Mouse (Mus musculus): ENCODE measurements around the gene Tsc2.

Gene Tsc2

DNA sequence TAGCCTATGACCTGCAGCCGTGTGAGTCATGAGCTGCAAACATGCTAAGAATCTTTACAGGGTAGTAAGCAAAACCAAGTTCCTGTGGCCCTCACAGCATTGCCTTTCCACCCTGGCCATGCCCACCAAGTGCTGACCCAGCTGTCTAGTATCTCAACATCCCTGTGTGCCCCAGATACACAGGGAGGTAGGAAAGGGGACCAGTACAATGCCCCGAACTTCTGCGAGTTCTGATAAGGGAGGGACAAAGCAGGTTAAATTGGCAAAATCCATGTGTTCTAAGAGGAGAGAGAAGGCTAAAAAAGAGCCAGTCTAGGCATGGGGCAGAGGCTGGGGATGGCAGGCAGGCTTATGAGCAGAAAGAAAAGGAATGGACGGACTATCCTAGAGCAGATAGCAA lies 24.1 kb downstream of the Tsc2 start:
- no peak for DNase-seq

DNA sequence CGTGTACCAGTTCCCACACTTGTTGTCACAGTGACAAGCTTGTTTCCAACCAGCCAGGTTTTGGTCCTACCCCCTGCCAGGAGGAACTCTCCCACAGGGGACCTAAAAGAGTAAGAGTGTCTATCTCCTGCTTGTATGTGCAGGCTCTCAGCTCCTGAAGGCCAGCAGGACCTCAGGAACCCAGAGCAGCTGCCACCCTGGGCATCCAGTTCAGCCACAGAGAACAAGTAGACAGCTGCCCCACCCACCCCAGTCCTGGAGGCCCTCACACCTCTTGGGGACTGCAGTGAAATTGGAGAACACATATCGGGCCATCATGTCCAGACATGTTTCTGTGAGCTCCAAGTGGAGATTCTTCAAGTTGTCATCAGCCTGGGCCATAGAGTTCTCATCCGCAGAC lies 27.9 kb downstream of the Tsc2 start:
- DNase-seq: no peak

DNA sequence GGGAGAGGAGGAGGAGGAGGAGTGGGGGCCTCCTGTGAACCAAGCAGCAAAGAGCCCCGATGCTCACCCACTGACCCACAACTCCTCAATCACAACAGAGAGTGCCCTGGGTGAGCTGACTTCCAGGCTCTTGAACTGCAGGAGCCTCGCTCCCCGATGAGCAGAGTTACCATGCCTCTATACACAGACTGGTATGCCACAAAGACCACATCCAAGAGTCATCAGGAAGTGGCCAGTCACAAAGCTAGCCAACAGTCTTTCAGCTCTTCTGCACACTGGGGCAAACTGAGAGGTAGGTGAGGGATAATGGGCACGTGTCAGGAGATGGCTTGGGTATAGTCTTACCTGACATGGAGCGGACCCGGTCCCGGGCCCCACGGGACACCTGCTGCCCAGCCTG lies 28.5 kb downstream of the Tsc2 start:
- no peak for DNase-seq

DNA sequence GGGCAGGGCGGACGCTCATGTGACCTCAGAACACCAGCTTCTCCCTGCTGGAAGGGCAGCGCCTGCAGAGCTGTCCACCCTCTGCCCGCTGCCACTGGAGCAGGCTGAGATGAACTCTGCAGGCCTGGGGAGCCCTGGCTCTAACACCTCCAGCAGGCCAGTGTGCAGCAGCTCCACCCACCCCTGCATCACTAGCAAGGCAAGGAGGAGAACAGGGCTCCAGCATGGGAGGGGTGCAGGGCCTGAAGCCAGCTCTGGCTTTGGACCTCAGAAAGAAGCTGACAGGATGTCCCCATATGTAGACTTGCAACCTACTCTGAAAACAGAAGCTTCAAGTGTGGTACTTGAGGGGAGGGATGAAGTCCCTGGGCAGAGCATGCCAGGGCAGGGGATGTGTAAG lies 31.9 kb downstream of the Tsc2 start:
- no peak for DNase-seq

DNA sequence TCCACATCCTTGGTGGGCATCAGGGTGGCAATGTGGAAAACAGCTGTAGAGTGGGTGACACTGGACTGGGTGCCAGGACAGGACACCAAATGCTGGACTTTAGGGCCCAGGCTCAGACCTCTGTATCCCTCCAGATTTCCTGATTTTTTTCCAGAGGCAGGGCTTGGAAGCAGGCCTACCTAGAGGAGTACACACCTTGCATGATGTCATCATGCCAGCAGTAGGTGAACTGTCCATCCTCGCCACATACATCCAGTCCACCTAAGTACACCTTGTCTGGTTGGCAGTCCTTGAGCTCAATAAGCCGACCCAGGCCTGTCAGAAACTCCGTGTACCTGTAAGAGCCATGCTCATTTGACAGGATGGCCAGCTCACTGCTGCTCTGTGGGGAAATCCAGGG lies 34.4 kb downstream of the Tsc2 start:
- DNase-seq: no peak

DNA sequence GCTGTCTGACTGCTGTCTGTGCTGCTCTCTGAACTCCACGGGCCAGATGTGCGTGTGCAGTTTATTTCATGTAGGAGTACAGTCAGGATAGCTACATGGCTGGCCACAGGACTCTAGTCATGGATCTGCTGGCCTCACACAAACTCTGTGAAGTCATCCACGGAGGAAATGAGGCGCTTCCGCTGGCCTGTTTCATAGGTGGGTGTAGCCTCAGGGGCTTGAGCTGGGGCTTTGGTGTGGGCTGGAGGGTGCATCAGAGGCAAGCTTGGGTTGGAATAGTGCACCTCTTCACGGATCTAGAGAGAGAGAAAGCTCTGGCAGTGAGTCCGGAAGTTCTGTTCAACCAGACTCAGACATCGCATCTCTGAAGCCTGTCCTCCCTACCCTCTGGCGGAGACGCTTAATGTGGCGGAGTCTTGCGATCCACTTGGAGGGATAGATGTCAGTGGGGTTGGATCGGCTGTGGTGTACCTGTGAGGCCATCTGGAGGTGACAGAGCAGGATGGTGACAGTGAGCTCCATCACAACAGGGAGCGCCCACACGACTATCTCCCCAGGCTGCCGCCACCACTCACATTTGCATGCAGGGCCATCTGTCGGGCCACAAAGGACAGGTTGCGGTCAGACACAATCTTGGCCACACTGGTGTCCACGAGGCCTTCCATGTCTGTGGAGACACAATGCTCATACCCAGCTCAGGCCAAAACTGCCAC lies 35.8 kb downstream of the Tsc2 start:
- DNase-seq: no peak

DNA sequence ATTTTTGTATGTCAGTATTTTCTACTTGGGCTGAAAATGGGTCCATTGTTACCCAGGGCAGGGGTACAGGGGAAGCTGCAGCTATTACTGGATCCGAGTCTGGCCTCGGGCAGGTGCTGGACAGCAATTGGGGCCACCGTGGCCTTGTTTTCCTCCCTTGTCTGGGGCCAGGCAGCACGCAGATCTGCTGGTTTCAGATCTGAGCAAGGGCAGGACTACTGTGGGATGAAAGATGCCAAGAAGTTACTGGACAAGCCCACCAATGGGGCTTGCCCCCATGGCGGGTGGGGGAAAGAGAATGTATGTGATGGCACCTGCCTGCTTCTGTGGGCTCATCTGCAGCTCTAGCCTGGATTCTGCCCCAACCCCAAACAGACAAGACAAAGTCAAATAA lies 36.4 kb downstream of the Tsc2 start:
- no peak for DNase-seq

DNA sequence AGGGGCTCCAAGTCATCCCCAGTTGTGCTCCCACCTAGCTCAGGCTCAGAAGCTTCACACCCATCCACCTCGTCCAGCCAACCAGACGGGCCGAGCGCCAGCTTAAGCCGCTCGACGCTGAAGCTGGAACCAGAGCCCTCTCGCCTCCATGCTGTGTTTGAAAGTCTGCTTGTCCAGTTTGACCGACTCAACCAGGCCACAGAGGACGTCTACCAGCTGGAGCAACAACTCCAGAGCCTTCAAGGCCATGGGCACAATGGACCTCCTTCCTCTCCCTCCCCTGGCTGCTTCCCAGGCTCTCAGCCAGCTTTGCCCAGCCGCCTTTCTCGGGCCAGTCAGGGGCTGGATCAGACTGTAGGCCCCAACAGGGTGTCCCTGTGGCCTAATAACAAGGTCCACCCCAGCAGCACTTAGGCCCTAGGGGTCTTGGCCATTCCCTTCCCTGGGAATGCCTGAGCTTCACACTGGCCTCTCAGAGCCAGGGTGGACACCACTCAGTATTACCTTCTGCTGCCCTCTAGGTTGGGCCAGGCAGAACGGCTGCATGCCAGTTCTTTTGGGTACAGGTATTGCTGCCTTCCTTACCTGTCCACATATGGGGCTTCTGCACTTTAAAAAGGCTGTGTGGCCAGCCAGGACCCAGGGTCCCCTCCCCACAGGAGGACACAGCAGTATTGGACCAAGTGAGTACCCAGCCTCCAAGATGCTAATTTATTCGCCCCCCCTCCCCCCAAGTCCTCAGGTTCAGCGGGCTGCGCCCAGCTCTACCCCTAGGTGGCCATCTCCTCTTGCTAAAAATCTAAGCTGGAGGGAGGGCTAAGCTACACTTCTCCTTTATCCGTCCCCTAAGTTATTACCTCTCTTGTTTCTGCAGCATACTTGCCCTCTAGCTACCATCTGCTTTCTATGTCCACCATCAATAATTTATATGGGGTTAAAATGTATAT lies 37.0 kb downstream of the Tsc2 start:
- DNase-seq: no peak

DNA sequence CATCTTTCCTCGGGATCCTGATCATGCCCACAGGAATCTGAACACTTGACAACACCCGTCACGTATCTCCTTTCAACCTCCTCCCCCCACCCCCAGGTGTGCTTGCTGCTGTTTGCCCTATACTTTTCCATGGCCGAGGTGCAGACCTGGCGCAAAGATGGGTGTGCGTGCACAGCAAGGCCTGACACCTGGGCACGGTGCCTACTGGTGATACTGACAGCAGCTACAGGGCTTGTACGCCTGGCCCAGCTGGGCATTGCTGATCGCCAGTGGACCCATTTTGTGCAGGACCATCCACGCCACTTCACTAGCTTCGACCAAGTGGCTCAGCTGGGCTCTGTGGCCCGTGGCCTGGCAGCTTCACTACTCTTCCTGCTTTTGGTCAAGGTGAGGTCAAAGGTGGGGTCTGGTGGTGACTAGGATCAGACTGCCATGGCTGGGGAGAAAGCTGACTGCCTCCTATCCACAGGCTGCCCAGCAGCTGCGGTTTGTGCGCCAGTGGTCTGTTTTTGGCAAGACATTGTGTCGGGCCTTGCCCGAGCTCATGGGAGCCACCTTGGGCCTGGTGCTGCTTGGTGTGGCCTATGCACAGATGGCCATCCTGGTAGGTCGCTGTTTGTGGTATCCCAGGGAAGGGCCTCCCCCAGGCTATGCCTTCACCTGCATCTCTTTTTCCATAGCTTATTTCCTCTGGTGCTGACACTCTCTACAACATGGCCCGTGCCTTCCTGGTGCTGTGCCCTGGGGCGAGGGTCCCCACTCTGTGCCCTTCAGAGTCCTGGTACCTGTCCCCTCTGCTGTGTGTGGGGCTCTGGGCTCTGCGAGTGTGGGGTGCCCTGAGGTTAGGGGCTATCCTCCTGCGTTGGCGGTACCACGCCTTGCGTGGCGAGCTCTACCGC lies 38.2 kb downstream of the Tsc2 start:
- DNase-seq: no peak

DNA sequence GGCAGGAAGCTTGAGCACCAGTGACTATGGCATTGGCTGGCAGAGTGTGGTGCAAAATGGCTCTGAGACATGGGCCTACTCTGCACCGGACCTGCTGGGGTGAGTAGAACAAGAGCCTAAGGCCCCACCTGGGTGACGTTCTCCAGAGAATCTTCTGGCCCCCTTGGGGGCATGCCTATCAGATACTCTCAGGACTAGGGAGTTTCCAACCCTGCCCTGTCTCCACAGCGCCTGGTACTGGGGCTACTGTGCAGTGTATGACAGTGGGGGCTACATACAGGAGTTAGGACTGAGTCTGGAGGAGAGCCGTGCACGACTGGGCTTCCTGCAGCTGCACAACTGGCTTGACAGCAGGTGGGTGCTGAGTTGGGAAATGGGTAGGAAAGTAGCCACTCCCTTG lies 39.2 kb downstream of the Tsc2 start:
- no peak for DNase-seq

DNA sequence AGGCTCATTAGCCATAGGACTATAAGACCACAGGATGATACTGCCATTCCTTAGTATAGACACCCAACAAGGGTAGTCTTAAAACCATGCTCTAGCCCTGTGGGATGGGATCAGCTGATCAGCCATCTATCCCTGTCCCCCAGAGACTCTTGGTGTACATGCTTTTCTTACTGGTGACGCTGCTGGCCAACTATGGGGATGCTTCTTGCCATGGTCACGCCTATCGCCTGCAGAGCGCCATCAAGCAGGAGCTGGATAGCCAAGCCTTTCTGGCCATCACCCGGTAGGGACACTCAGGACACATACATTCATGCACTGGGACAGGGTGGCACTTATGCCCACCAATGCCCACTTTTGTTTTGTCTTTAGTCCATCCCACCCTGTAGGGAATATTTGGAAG lies 40.7 kb downstream of the Tsc2 start:
- no peak for DNase-seq

DNA sequence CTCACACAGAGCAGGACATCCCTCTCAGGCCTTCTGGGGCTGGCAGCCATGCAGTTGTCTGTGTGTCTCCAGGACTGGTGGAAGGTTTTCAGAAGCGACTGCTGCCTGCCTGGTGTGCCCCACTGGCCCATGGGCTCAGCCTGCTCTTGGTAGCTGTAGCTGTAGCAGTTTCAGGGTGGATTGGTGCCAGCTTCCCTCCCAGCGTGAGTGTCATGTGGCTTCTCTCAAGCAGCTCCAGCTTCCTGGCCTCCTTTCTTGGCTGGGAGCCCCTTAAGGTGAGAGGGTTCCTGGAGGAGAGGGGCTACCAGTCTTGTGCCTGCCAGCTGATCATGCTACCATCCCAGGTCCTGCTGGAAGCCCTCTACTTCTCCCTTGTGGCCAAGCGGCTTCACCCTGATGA lies 41.5 kb downstream of the Tsc2 start:
- no peak for DNase-seq

DNA sequence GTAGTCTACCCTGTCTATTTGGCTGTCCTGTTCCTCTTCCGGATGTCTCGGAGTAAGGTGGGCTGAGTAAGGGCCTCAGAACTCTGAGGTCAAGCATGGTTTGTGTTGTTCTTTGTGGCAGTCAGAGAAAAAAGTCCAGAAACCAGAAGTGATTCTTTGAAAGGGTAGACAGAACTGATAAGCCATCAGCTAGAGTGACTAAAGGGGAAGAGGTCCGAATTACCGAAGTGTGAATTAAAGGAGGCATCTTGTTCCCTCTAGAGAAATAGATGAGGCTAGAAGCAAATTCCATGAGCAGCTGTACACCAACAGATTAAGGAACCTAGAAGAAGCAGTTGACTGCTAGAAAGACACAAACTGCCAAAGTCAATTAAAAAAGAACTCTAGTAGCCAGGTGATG lies 45.9 kb downstream of the Tsc2 start:
- DNase-seq: no peak

DNA sequence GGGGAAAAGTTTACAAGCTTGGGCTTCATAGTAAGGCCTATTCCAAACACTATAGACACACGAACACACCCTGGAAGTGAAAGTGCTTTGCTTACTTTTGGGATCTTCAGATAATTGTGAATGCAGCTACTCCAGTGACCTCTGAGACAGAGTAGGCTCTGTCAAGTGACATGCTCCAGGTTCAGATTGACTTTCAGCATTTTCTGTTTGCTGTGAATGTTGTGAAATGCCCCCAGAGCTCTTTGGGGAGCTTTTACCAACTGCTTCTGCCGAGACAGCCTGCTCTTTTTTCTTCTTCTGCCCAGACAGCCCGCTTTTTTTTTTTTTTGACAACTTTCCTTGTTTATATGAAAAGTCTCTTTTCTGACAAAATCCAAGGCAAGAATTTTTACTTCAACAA lies 47.9 kb downstream of the Tsc2 start:
- no peak for DNase-seq

DNA sequence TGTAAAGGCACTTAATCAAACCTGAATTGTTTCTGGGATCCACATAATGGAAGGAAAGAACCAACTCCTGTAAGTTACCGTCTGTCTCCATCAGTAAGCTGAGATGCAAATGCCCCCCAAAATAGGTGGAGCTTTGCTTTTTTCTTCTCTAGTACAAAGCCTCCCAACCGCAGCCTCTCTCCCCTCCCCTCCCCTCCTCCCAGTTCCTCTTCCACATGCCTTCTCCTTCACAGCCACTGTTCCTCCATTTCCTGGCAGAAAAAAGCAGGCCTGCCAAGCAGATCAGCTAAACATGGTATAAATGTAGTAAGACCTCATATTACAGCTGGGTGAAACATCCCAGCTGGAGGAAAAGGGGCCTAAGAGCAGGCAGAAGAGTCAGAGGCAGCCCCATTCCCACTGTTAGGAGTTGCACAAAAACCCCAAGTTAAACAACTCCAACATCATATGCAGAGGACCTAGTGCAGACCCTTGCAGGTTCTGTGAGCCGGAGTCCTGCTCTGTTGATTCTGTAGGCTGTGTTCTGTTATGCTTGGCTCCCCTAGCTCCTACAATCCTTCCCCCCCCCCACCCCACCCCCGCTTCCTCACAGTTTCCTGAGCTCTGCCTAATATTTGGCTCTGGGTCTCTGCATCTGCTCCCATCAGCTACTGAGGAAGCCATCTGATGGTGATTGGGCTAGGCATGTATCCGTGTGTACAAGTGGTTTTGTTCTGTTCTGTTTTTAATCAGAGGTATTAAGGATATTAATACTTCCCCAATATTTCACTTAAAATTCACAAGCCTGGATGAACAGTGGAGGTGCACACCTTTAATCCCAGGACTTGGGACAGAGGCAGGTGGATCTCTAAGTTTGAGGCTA lies 48.6 kb downstream of the Tsc2 start:
- DNase-seq: no peak

DNA sequence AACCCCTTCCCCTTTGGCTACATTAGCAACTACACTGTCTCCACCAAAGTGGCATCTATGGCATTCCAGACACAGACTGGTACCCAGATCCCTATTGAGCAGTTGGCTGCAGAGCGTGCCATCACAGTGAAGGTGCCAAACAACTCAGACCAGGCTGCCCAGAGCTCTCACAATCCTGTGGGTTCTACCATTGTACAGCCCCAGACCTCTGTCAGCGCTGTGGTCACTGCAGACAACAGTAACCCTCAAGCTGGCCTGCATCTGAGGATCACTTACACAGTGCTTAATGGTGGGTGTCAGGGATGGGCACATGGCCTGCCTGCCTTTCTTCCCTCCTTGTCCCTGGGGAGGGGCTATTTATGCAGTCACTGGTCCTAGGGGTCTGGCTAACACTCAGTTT lies 52.1 kb downstream of the Tsc2 start:
- DNase-seq: no peak

DNA sequence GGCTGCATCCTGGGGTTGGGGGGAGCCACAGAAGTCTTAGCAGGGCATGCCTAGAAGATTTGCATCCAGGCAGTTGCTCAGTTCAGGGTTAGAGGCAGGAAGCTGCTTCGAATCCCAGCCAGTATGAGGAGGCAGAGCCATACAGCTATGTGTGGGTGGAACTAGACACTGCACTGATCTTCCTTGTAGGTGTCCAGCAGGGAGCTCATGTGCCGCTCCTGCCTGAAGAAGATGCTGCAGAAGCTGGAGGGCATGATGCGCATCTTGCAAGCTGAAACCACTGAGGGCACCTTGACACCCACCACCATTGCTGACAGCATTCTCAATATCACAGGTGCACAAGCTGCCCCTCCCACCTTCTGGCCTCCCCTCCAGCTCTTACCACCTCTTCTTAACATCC lies 52.9 kb downstream of the Tsc2 start:
- no peak for DNase-seq

DNA sequence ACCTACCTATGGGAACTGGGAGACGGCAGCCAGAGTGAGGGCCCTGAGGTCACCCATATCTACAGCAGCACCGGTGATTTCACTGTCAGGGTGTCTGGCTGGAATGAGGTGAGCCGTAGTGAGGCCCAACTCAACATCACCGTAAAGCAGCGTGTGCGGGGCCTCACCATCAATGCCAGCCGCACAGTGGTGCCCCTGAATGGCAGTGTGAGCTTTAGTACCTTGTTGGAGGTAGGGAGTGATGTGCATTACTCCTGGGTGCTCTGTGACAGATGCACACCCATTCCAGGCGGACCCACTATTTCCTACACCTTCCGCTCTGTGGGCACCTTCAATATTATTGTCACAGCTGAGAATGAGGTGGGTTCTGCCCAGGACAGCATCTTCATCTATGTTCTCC lies 58.6 kb downstream of the Tsc2 start:
- no peak for DNase-seq

DNA sequence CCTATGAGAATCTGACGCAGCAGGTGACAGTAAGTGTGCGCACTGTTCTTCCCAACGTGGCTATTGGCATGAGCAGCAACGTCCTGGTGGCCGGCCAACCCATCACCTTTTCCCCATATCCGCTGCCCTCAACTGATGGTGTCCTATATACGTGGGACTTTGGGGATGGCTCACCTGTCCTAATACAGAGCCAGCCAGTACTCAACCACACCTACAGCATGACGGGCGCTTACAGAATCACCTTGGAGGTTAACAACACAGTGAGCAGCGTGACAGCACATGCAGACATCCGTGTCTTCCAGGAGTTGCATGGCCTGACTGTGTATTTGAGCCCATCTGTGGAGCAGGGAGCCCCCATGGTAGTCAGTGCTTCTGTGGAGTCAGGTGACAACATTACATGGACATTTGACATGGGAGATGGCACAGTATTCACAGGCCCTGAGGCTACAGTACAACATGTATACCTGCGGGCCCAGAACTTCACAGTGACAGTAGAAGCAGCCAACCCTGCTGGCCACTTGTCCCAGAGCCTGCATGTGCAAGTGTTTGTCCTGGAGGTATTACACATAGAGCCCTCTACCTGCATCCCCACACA lies 59.7 kb downstream of the Tsc2 start:
- no peak for DNase-seq

DNA sequence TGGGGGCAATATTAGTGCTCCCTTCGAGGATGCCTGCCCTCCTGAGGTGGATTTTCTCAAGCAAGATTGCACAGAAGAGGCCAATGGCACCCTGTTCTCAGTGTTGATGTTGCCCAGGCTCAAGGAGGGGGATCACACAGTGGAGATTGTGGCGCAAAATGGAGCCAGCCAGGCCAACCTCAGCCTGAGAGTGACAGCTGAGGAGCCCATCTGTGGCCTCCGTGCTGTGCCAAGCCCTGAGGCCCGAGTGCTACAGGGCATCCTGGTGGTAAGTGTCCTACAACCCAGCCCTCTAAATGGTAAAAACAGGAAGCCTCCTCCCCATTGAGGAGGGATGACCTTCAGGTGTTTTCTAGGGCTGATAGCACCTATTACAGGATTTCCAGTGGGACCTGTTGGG lies 62.6 kb downstream of the Tsc2 start:
- DNase-seq: no peak

DNA sequence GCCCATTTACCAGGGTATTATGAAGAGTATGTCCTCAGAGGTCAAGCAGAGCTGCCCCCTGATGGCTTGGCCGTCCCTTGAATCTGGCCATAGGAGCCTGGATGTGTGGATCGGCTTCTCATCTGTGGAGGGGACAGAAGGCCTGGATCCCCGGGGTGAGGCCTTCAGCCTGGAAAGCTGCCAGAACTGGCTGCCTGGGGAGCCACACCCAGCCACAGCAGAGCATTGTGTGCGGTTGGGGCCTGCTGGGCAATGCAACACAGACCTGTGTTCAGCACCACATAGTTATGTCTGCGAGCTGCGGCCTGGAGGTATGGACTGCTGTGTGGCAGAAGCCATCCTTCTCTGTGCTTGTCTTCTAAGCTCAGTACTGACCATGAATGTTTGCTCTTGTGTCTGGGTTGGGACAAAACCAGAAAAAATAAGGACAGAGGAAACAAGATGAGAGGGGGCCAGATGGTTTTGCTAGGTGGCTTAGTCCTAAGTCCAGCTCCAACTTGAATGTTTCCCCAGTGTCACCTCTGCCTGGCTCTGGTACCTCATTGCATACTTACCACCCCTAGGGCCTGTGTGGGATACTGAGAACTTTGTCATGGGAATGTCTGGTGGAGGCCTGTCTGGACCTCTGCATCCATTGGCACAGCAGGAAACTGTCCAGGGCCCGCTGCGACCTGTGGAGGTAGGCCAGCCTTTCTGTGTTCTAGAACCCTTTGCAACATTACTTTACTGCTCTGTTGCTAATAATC lies 65.2 kb downstream of the Tsc2 start:
- DNase-seq: no peak
